Mouse (Mus musculus) heart, adult 9 months (tissue): ENCODE data around the gene Tent5b.
"Not testable (repeated sequence)": the region's sequence is repeated elsewhere in the genome, so short reads cannot be mapped to it uniquely, and the experiment has no call there.

Source experiments
- DNase-seq, 2 experiments: peaks; one replicate each; pipeline ENCODE4 v3.0.0; 2022; ENCODE audit warnings: low spot score in 2 of 2

The Tent5b gene

GRCm38 (mm10) chr4:133501514-133501913, 21.6 kb downstream of the Tent5b start:
- no peak for DNase-seq

GRCm38 (mm10) chr4:133504300-133504699, 24.4 kb downstream of the Tent5b start:
- no peak for DNase-seq

GRCm38 (mm10) chr4:133504755-133505485, 25.0 kb downstream of the Tent5b start:
- no peak for DNase-seq

- DNase-seq = no peak
These were observed 26.6 kb downstream of the Tent5b start for GRCm38 (mm10) chr4:133506573-133506972.

GRCm38 (mm10) chr4:133508990-133509389, 29.1 kb downstream of the Tent5b start:
- no peak for DNase-seq

- DNase-seq = no peak
These were observed 31.1 kb downstream of the Tent5b start for GRCm38 (mm10) chr4:133511050-133511449.

- not testable (repeated sequence) for DNase-seq
These were observed 32.6 kb downstream of the Tent5b start for GRCm38 (mm10) chr4:133512511-133512910.

GRCm38 (mm10) chr4:133512972-133513371, 33.0 kb downstream of the Tent5b start:
- peak; percentile 40 to 65 for DNase-seq

- no peak for DNase-seq
These were observed 38.9 kb downstream of the Tent5b start, which contains the start of gene Kdf1 for GRCm38 (mm10) chr4:133518601-133519368. Gene Kdf1, plus strand, starts transcription at chr4:133518963.

- DNase-seq = no peak
These were observed 39.4 kb downstream of the Tent5b start for GRCm38 (mm10) chr4:133519369-133519665.

GRCm38 (mm10) chr4:133521502-133521901, 41.6 kb downstream of the Tent5b start:
- no peak for DNase-seq

- DNase-seq = no peak
These were observed 47.9 kb downstream of the Tent5b start for GRCm38 (mm10) chr4:133527788-133528187.

GRCm38 (mm10) chr4:133532777-133533176, 52.8 kb downstream of the Tent5b start:
- no peak for DNase-seq

- no peak for DNase-seq
These were observed 56.1 kb downstream of the Tent5b start for GRCm38 (mm10) chr4:133536081-133536480.

GRCm38 (mm10) chr4:133536652-133537051, 56.7 kb downstream of the Tent5b start:
- DNase-seq = no peak
